Mouse (Mus musculus) CH12.LX (cell line): ENCODE data around the gene Gsg1l. TPM values are rescaled to one million over a fixed set of nuclear protein-coding genes. Genes with fewer than 3 reads are reported as not detected.

ENCODE experiments used
- DNase-seq: peaks from one replicate; pipeline ENCODE4 v3.0.0-alpha.2; 2013; ENCODE audit errors: extremely low read depth
- H3K27ac ChIP-seq: 2 replicates; pipeline ENCODE4 v1.5.1; 2012; ENCODE audit warnings: low read depth, mild to moderate bottlenecking, control low read depth, moderate library complexity; ENCODE audit not compliant: insufficient read depth
- H3K27me3 ChIP-seq: replicated peaks from 2 replicates; pipeline ENCODE3; 2012; ENCODE audit warnings: inconsistent platforms
- H3K36me3 ChIP-seq, 2 experiments: replicated peaks in 1 of 2; 2 replicates each; pipeline versions ENCODE3 to v1.6.1; 2012; ENCODE audit warnings: inconsistent platforms in 1 of 2, low read length in 1 of 2, mild to moderate bottlenecking in 1 of 2, mixed read lengths in 1 of 2, moderate library complexity in 1 of 2; ENCODE audit not compliant: control insufficient read depth in 1 of 2, insufficient read depth in 1 of 2
- H3K4me1 ChIP-seq, 2 experiments: 2 replicates each; pipeline ENCODE4 v1.6.1; 2012; ENCODE audit warnings: inconsistent platforms in 1 of 2, moderate library complexity in 1 of 2; ENCODE audit not compliant: insufficient read depth in 2 of 2, control insufficient read depth in 1 of 2
- H3K4me2 ChIP-seq: 2 replicates; pipeline ENCODE4 v1.6.1; 2012; ENCODE audit warnings: low read depth, mild to moderate bottlenecking, control low read depth; ENCODE audit not compliant: poor library complexity, insufficient read depth, severe bottlenecking
- H3K4me3 ChIP-seq, 3 experiments: fragments of 150-350 bp in 1 of 3; sonication (generic) in 1 of 3; replicated peaks in 1 of 3; 2 replicates each; pipeline versions ENCODE3 to v1.5.1; 2011 to 2012; ENCODE audit warnings: low read depth in 2 of 3, low read length in 2 of 3, mild to moderate bottlenecking in 2 of 3, moderate library complexity in 2 of 3, control low read depth in 1 of 3, improper control_type of control experiment in 1 of 3, inconsistent platforms in 1 of 3, mixed read lengths in 1 of 3; ENCODE audit not compliant: poor library complexity in 1 of 3
- H3K79me2 ChIP-seq: replicated peaks from 2 replicates; pipeline ENCODE4 v1.6.1; 2012; ENCODE audit warnings: mild to moderate bottlenecking, moderate library complexity; ENCODE audit not compliant: control insufficient read depth, poor library complexity, insufficient read depth, severe bottlenecking; ENCODE audit errors: extremely low read depth
- H3K9ac ChIP-seq: 2 replicates; pipeline ENCODE4 v1.6.1; 2012; ENCODE audit warnings: low read depth, mild to moderate bottlenecking, control low read depth, moderate library complexity; ENCODE audit not compliant: insufficient read depth
- H3K9me3 ChIP-seq: replicated peaks from 2 replicates; pipeline ENCODE3; 2012; ENCODE audit warnings: low read length, inconsistent platforms, mixed read lengths
- BHLHE40 ChIP-seq: IDR thresholded peaks from 2 replicates; pipeline ENCODE4 v1.6.1; 2011; ENCODE audit warnings: mild to moderate bottlenecking, low read depth, low read length, improper control_type of control experiment
- CTCF ChIP-seq, 2 experiments: IDR thresholded peaks in 1 of 2; conservative IDR thresholded peaks in 1 of 2; 2 replicates each; pipeline ENCODE4 v1.5.1; 2011 to 2012; ENCODE audit warnings: low read depth in 2 of 2, low read length in 2 of 2, improper control_type of control experiment in 1 of 2, inconsistent platforms in 1 of 2, mild to moderate bottlenecking in 1 of 2, moderate library complexity in 1 of 2
- E2F4 ChIP-seq: IDR thresholded peaks from 2 replicates; pipeline ENCODE4 v1.6.1; 2011; ENCODE audit warnings: low read depth, low read length, improper control_type of control experiment; ENCODE audit not compliant: insufficient replicate concordance
- EP300 ChIP-seq: IDR thresholded peaks from 2 replicates; pipeline ENCODE4 v1.6.1; 2011; ENCODE audit warnings: low read length, improper control_type of control experiment
- GABPA ChIP-seq: IDR thresholded peaks from 2 replicates; pipeline ENCODE4 v1.6.1; 2012; ENCODE audit warnings: low read depth, low read length, improper control_type of control experiment, inconsistent platforms; ENCODE audit not compliant: insufficient replicate concordance
- JUND ChIP-seq: conservative IDR thresholded peaks from 2 replicates; pipeline ENCODE4 v1.6.1; 2011; ENCODE audit warnings: low read depth, low read length, improper control_type of control experiment
- KAT2A ChIP-seq: IDR thresholded peaks from 2 replicates; pipeline ENCODE4 v1.6.1; 2012; ENCODE audit warnings: low read length, improper control_type of control experiment, inconsistent platforms; ENCODE audit not compliant: insufficient replicate concordance
- MAFK ChIP-seq: IDR thresholded peaks from 2 replicates; pipeline ENCODE4 v1.6.1; 2011; ENCODE audit warnings: low read length, improper control_type of control experiment; ENCODE audit not compliant: insufficient replicate concordance
- MAZ ChIP-seq: IDR thresholded peaks from 2 replicates; pipeline ENCODE4 v1.6.1; 2012; ENCODE audit warnings: low read depth, mild to moderate bottlenecking, inconsistent platforms, low read length, improper control_type of control experiment, moderate library complexity
- MXI1 ChIP-seq: IDR thresholded peaks from 2 replicates; pipeline ENCODE4 v1.6.1; 2011; ENCODE audit warnings: mild to moderate bottlenecking, low read depth, low read length, improper control_type of control experiment
- NELFE ChIP-seq: IDR thresholded peaks from 2 replicates; pipeline ENCODE4 v1.6.1; 2011; ENCODE audit warnings: low read depth, low read length, improper control_type of control experiment
- NRF1 ChIP-seq: IDR thresholded peaks from 2 replicates; pipeline ENCODE4 v1.6.1; 2014; ENCODE audit warnings: low read depth, mild to moderate bottlenecking, inconsistent platforms, low read length, improper control_type of control experiment, moderate library complexity
- POLR2A ChIP-seq: IDR thresholded peaks from 2 replicates; pipeline ENCODE4 v1.6.1; 2011; ENCODE audit warnings: low read depth, mild to moderate bottlenecking, improper control_type of control experiment, low read length
- POLR2AphosphoS2 ChIP-seq: IDR thresholded peaks from 2 replicates; pipeline ENCODE4 v1.6.1; 2011; ENCODE audit warnings: low read depth, low read length, improper control_type of control experiment
- RAD21 ChIP-seq: IDR thresholded peaks from 2 replicates; pipeline ENCODE4 v1.6.1; 2011; ENCODE audit warnings: low read depth, mild to moderate bottlenecking, low read length, improper control_type of control experiment, moderate library complexity
- RCOR1 ChIP-seq: conservative IDR thresholded peaks from 2 replicates; pipeline ENCODE4 v1.6.1; 2012; ENCODE audit warnings: low read depth, mild to moderate bottlenecking, inconsistent platforms, low read length, improper control_type of control experiment
- SMC3 ChIP-seq: IDR thresholded peaks from 2 replicates; pipeline ENCODE4 v1.6.1; 2011; ENCODE audit warnings: low read depth, low read length, improper control_type of control experiment
- TBP ChIP-seq: conservative IDR thresholded peaks from 2 replicates; pipeline ENCODE4 v1.6.1; 2011; ENCODE audit warnings: low read depth, low read length, improper control_type of control experiment
- TCF12 ChIP-seq: IDR thresholded peaks from 2 replicates; pipeline ENCODE4 v1.6.1; 2014; ENCODE audit warnings: low read depth, mild to moderate bottlenecking, inconsistent platforms, low read length, improper control_type of control experiment
- UBTF ChIP-seq: IDR thresholded peaks from 2 replicates; pipeline ENCODE4 v1.6.1; 2012; ENCODE audit warnings: low read depth, mild to moderate bottlenecking, inconsistent platforms, low read length, improper control_type of control experiment, moderate library complexity
- ZMIZ1 ChIP-seq: IDR thresholded peaks from 2 replicates; pipeline ENCODE4 v1.6.1; 2012; ENCODE audit warnings: low read depth, mild to moderate bottlenecking, inconsistent platforms, low read length, improper control_type of control experiment
- ZNF384 ChIP-seq: IDR thresholded peaks from 2 replicates; pipeline ENCODE4 v1.6.1; 2012; ENCODE audit warnings: low read depth, low read length, improper control_type of control experiment, inconsistent platforms
- dilution Hi-C: fragments of 300-500 bp; cut with MboI; formaldehyde crosslinking; loops from 2 replicates; pipeline ENCODE4 v1.14.3; 2020; ENCODE audit warnings: low sequenced_read_pairs; ENCODE audit not compliant: extremely low pct_unique_long_range_greater_than_20kb, extremely low pct_ligation_motif_present
- in situ Hi-C: fragments of 300-500 bp; cut with MboI; formaldehyde crosslinking; loops from 3 replicates; pipeline ENCODE4 v1.14.3; 2019; ENCODE audit warnings: low sequenced_read_pairs, low pct_ligation_motif_present, low pct_unique_long_range_greater_than_20kb, mixed read lengths
- polyA plus RNA-seq: library from polyadenylated mRNA; unstranded; fragments of >175 nt; gene quantifications from 2 replicates; pipeline ENCODE4 v1.2.1, GENCODE M21; 2012; ENCODE audit warnings: low read depth; ENCODE audit not compliant: insufficient read length
- total RNA-seq, 2 experiments: library from RNA; depleted of rRNA; stranded (reverse); fragments of 300-350 nt in 1 of 2; fragments of >200 nt in 1 of 2; gene quantifications; 2 replicates each; pipeline ENCODE4 v1.2.3; 2012 to 2014

Gsg1l gene
- total and polyA plus RNA-seq, 3 experiments: not detected

- no peak overlapping the region for H3K9ac ChIP-seq
- peaks cover 58% of the 10 kb centered on the region for H3K27me3 ChIP-seq
- no peaks in the 10 kb centered on the region for H3K4me1 ChIP-seq
- no peak overlapping the region for H3K4me2 ChIP-seq
- H3K27ac ChIP-seq: no peak overlapping the region
- DNase-seq: no peak
- dilution Hi-C loops (no loop called here), in situ Hi-C loops (no loop called here)
- H3K4me3 ChIP-seq: no peak overlapping the region
- H3K9me3 ChIP-seq: peaks cover 7% of the 10 kb centered on the region
- no peaks in the 10 kb centered on the region for H3K79me2 ChIP-seq
- TF ChIP-seq TCF12: no peak
- no peak for TF ChIP-seq CTCF (conservative IDR thresholded peaks at IDR 0.05 in 1 of 2, IDR thresholded peaks at IDR 0.05 in 1 of 2; ENCODE audit: low read depth in 2 of 2, low read length in 2 of 2)
- TF ChIP-seq POLR2AphosphoS2: no peak
- TF ChIP-seq ZMIZ1: no peak
- TF ChIP-seq MAFK: no peak
- TF ChIP-seq NELFE: no peak
- TF ChIP-seq POLR2A: no peak
- TF ChIP-seq JUND: no peak
- no peak for TF ChIP-seq NRF1
- no peak for TF ChIP-seq GABPA
- no peaks in the 10 kb centered on the region for H3K36me3 ChIP-seq
These were observed 130.3 kb downstream of the Gsg1l start for GRCm38 (mm10) chr7:125951911-125952310.

- H3K4me1 ChIP-seq: 0 out of 4 replicates have a peak, but pooled peaks cover 0 to 2% of the 10 kb centered on the region in 2 experiments
- H3K4me3 ChIP-seq: no peak overlapping the region
- H3K36me3 ChIP-seq: no peaks in the 10 kb centered on the region
- no peak for DNase-seq
- in situ Hi-C loops (no loop called here), dilution Hi-C loops (no loop called here)
- no peak for TF ChIP-seq MAZ
- no peak for TF ChIP-seq EP300
- no peak for TF ChIP-seq KAT2A
- TF ChIP-seq GABPA: no peak
- no peak for TF ChIP-seq NELFE
- no peak for TF ChIP-seq ZNF384
- TF ChIP-seq RAD21: no peak
- TF ChIP-seq RCOR1: no peak
- TF ChIP-seq BHLHE40: no peak
- TF ChIP-seq MAFK: no peak
- TF ChIP-seq JUND: no peak
- TF ChIP-seq UBTF: no peak
- no peak for TF ChIP-seq POLR2A
- no peak for TF ChIP-seq CTCF (conservative IDR thresholded peaks at IDR 0.05 in 1 of 2, IDR thresholded peaks at IDR 0.05 in 1 of 2; ENCODE audit: low read depth in 2 of 2, low read length in 2 of 2)
- TF ChIP-seq E2F4: no peak
- TF ChIP-seq ZMIZ1: no peak
- TF ChIP-seq SMC3: no peak
- no peak for TF ChIP-seq MXI1
- no peak for TF ChIP-seq TBP
- no peak overlapping the region for H3K4me2 ChIP-seq
- peaks cover 42% of the 10 kb centered on the region for H3K27me3 ChIP-seq
- H3K9me3 ChIP-seq: peaks cover 7% of the 10 kb centered on the region
- no peak overlapping the region for H3K9ac ChIP-seq
- no peaks in the 10 kb centered on the region for H3K79me2 ChIP-seq
- H3K27ac ChIP-seq: no peak overlapping the region
These were observed 133.2 kb downstream of the Gsg1l start for GRCm38 (mm10) chr7:125948973-125949372.
